Mouse (Mus musculus) liver, postnatal 0 days (tissue): ENCODE data around the gene Tex14. TPM values are rescaled to one million over a fixed set of nuclear protein-coding genes. Genes with fewer than 3 reads are reported as not detected.
"Not testable (repeated sequence)": the region's sequence is repeated elsewhere in the genome, so short reads cannot be mapped to it uniquely, and the experiment has no call there.

Experiments
- ATAC-seq: fragments of 200-750 bp; cut with Nextera tagmentation; 2 replicates; pipeline ENCODE4 v1.8.0; 2017; ENCODE audit warnings: mild to moderate bottlenecking, moderate library complexity
- DNase-seq: peaks from one replicate; pipeline ENCODE4 v3.0.0-alpha.2; 2016
- H3K27ac ChIP-seq: fragments of 300-500 bp; sonication (generic); 2 replicates; pipeline ENCODE4 v1.5.1; 2014; ENCODE audit warnings: antibody characterized with exemption, moderate library complexity, mild to moderate bottlenecking, low read depth
- H3K27me3 ChIP-seq: fragments of 300-500 bp; sonication (generic); 2 replicates; pipeline ENCODE4 v1.6.1; 2014; ENCODE audit warnings: low read length, control low read depth, mixed read lengths; ENCODE audit not compliant: insufficient read depth
- H3K36me3 ChIP-seq: fragments of 300-500 bp; sonication (generic); replicated peaks from 2 replicates; pipeline ENCODE4 v1.6.1; 2014; ENCODE audit warnings: mild to moderate bottlenecking, control low read depth, low read length, moderate library complexity, mixed read lengths; ENCODE audit not compliant: insufficient read depth
- H3K4me1 ChIP-seq: fragments of 300-500 bp; sonication (generic); 2 replicates; pipeline ENCODE4 v1.6.1; 2014; ENCODE audit warnings: antibody characterized with exemption, mild to moderate bottlenecking, control low read depth; ENCODE audit not compliant: insufficient read depth
- H3K4me2 ChIP-seq: fragments of 300-500 bp; sonication (generic); 2 replicates; pipeline ENCODE4 v1.6.1; 2014; ENCODE audit warnings: low read depth, mild to moderate bottlenecking, low read length, moderate library complexity, mixed read lengths
- H3K4me3 ChIP-seq: fragments of 300-500 bp; sonication (generic); 2 replicates; pipeline ENCODE4 v1.5.1; 2014; ENCODE audit warnings: low read depth, low read length
- H3K9ac ChIP-seq: fragments of 300-500 bp; sonication (generic); replicated peaks from 2 replicates; pipeline ENCODE4 v1.6.1; 2014; ENCODE audit warnings: mild to moderate bottlenecking, moderate library complexity
- H3K9me3 ChIP-seq: fragments of 300-500 bp; sonication (generic); 2 replicates; pipeline ENCODE4 v1.6.1; 2016; ENCODE audit warnings: mild to moderate bottlenecking, control low read depth, low read length, mixed read lengths
- CTCF ChIP-seq: sonication (generic); IDR thresholded peaks from 2 replicates; pipeline ENCODE4 v1.5.1; 2016; ENCODE audit warnings: antibody characterized with exemption, low read depth
- EP300 ChIP-seq: IDR thresholded peaks from 2 replicates; pipeline ENCODE4 v1.6.1; 2016; ENCODE audit warnings: antibody characterized with exemption, low read depth, mild to moderate bottlenecking
- WGBS: fragments of 180-500 bp; shearing (Covaris S2); extraction: QIAGEN DNeasy Blood & Tissue Kit; methylation state at CpG from one replicate; pipeline ENCODE4 v1.1.7; 2014; ENCODE audit not compliant: insufficient replicate concordance; 5-methylcytosine and 5-hydroxymethylcytosine counted together
- polyA plus RNA-seq: library from polyadenylated mRNA; unstranded; fragments of >200 nt; fragmentation: Nextera tagmentation; extraction: Ambion mirVana; gene quantifications from 2 replicates; pipeline ENCODE4 v1.2.1, GENCODE M21; 2015

Gene Tex14
- polyA plus RNA-seq, 1 experiment from 2014 or later, result not detected

DNA sequence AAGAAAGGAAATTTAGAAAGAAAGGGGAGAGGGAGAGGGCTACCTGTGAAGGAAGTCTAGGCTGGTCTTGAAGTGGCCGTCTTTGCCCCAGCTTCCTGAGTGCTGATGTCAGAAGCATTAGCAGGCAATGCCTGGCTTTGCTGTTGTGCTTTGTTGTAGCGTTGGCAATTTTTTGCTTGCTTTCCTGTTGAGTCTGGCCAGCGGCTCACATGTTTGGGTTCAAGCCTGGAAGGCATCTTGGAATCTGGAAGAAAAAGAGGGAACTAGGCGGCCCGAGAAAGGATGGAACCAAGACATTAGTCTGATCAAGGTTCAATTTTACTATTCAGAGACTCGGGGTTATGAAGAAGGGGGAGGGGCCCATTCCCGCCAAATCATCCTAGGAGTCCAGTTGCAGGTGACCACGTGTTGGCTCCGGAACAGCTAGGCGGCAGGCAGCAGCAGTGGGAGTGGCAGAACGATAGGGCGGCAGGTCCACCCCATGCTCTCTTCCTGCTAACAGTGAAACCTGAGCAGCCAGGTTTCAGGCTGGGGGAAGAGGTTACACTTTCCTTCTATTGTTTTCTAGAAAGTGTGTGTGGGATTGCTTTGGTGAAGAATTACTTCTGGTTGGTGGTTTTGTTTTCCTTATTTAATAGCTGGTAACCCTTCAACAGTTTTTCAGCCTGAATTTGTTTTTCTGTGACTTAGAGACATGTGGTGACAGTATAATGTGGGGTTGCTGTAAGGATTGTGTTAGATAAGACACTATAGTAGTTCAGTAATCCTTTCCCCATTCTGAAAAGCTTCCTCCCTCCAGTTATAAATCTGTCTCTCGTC, 48.6 kb downstream of the Tex14 start:
- TF ChIP-seq CTCF (no peak), EP300 (no peak)
- no peak for ATAC-seq
- WGBS, result 16% methylated on average over 13 of the region's 13 CpGs
- no peak overlapping the region for H3K4me2 ChIP-seq
- no peak overlapping the region for H3K27ac ChIP-seq
- no peaks in the 10 kb centered on the region for H3K27me3 ChIP-seq
- H3K4me3 ChIP-seq, result no peak overlapping the region
- no peaks in the 10 kb centered on the region for H3K9me3 ChIP-seq
- peaks cover 11% of the 10 kb centered on the region for H3K4me1 ChIP-seq
- no peaks in the 10 kb centered on the region for H3K36me3 ChIP-seq
- no peak for DNase-seq
- no peak overlapping the region for H3K9ac ChIP-seq

DNA sequence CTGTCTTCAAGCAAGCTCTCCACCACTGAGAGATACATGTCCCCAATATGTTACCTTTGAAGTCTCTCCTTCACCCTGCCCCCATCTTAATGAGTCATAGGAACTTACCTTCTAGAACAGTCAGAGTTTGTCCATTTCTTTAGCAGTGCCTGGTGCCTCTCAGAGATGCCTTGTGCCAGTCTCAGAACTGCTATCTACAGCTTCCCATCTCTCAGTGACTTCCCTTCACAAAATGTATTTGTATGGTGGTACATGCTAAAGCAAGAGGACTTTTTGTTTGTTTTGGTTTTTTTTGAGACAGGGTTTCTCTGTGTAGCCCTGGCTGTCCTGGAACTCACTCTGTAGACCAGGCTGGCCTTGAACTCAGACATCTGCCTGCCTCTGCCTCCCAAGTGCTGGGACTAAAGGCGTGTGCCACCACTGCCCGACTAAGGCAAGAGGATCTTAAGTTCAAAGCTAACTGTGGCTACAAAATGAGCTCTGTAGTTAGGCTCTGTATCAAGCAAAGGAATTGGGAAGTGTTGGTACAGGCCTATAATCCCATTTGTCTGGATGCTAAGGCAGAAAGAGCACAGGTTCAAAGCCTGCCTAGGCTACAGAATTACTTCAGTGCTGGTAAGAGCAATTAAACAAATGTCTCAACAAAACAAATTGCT, 49.3 kb downstream of the Tex14 start:
- Histone ChIP-seq H3K4me3 (no peak overlapping the region), H3K36me3 (no peaks in the 10 kb centered on the region), H3K4me2 (no peak overlapping the region), H3K27ac (no peak overlapping the region), H3K27me3 (no peaks in the 10 kb centered on the region), H3K9me3 (no peaks in the 10 kb centered on the region), H3K4me1 (peaks cover 9% of the 10 kb centered on the region), H3K9ac (no peak overlapping the region)
- 66% methylated on average over 2 of the region's 2 CpGs for WGBS
- no peak for TF ChIP-seq EP300
- no peak for TF ChIP-seq CTCF
- DNase-seq, result no peak
- no peak for ATAC-seq

DNA sequence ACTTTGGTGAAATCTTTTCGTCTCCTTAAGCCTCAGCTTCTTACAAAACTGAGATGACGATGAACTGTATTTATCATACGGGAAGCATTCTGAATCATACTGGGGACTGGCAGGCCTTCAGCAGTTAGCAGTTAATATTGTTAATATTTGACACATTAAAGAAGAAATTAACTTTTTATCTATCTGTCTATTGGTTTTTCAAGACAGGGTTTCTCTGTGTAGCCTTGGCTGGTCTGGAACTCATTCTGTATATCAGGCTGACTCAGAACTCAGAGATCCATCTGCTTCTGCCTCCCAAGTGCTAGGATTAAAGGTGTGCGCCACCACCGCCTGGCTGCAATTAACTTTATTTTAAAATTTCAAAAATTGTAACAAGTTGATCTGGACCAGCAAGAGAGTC, 50.7 kb downstream of the Tex14 start:
- no peak for DNase-seq
- ATAC-seq, result no peak
- Histone ChIP-seq H3K27ac (no peak overlapping the region), H3K9ac (no peak overlapping the region), H3K9me3 (no peaks in the 10 kb centered on the region), H3K4me3 (no peak overlapping the region), H3K4me1 (peaks cover 9% of the 10 kb centered on the region), H3K36me3 (no peaks in the 10 kb centered on the region), H3K4me2 (no peak overlapping the region), H3K27me3 (no peaks in the 10 kb centered on the region)
- TF ChIP-seq EP300, result no peak
- TF ChIP-seq CTCF, result no peak
- WGBS, result 84% methylated on average over 5 of the region's 5 CpGs

DNA sequence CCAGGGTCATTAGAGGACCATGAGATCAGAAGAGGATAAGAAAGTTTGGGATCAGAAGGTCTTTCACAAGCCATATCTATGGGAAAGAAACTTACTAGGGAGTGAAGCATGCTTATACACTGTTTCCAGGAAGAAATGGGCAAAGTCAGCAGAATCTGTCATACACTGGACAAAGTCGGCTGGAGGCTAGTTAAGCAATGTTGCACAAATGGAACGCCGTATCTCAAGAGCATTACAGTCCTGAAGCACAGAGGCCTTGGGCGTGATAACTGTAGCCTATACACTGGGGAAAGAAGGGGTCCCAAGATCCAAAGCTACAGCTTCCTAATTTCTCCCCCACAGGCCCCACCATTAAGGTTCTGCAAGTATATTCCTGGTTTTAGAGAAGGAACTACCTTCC, 51.1 kb downstream of the Tex14 start:
- TF ChIP-seq CTCF, result no peak
- TF ChIP-seq EP300, result no peak
- Histone ChIP-seq H3K9me3 (no peaks in the 10 kb centered on the region), H3K27ac (no peak overlapping the region), H3K9ac (no peak overlapping the region), H3K4me3 (no peak overlapping the region), H3K27me3 (no peaks in the 10 kb centered on the region), H3K4me1 (peaks cover 9% of the 10 kb centered on the region), H3K4me2 (no peak overlapping the region), H3K36me3 (no peaks in the 10 kb centered on the region)
- no peak for DNase-seq
- WGBS, result 88% methylated on average over 4 of the region's 4 CpGs
- no peak for ATAC-seq

DNA sequence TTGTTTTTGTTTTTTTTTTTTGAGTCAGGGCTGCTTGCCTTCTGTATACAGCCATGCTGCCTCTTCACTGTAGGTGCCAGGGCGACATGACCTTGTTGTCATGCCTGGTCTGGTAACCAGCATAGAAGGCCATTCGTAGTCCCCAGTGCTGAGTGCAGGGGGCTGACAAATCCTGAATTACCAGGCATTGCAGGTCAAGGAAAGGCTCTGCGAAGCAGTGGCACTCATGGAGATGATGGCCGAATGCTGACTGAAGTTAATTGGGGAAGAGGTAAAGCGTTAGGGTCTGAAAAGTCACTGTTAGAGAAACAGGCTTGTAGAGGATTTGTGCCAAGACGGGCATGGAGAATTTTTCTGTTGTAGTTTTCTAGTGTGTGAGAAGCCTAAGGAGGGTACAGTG, 55.7 kb downstream of the Tex14 start:
- Histone ChIP-seq H3K4me1 (peaks cover 3% of the 10 kb centered on the region), H3K27ac (no peak overlapping the region), H3K4me2 (no peak overlapping the region), H3K36me3 (no peaks in the 10 kb centered on the region), H3K9ac (no peak overlapping the region), H3K9me3 (no peaks in the 10 kb centered on the region), H3K4me3 (no peak overlapping the region), H3K27me3 (no peaks in the 10 kb centered on the region)
- no peak for DNase-seq
- ATAC-seq, result no peak
- WGBS, result 86% methylated on average over 6 of the region's 6 CpGs
- TF ChIP-seq CTCF (no peak), EP300 (no peak)

DNA sequence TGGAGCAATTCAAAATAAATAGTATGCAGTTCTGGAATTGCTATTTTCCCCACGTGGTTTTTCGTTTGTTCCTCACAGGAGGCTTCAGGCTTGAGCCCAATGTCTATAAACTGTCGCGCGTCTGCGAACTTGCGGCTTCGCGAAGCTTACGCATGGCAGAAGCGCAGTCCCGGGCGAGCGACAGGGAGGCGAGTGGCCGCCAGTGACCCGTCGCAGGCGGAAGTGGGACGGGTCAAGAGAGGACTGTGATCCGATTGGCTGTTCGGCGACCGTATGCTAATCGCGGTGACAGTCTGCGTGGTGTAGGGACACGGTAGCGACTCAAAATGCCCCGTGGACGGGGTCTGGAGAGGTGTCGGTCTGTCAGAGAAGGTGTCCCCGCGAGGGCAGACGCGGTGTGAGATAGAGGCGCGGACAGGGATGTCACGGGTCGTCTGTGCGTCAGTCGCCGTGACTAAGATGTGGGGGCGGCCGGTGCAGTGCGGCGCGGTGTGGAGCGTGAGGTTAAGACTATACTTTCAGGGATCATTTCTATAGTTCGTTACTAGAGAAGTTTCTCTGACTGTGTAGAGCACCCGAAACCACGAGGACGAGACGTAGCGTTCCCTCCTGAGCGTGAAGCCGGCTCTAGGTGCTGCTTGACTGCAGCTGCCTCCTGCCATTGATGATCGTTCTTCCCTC, 57.1 kb downstream of the Tex14 start:
- ATAC-seq (peak; percentile 97), DNase-seq (peak; percentile 79)
- not testable (repeated sequence) for H3K4me1 ChIP-seq, H3K9me3 ChIP-seq, H3K36me3 ChIP-seq, H3K4me3 ChIP-seq, H3K27me3 ChIP-seq
- Histone ChIP-seq H3K4me2 (peak overlapping the region; percentile 56), H3K27ac (peak overlapping the region; percentile 59; the same call in 1 of the 2 replicates), H3K9ac (0 out of 2 replicates have a peak overlapping the region, but pooled peaks have one; percentile 8)
- 2% methylated on average over 21 of the region's 58 CpGs for WGBS
